Mouse (Mus musculus) bone marrow macrophage, adult 2 months (primary cell): ENCODE results near the gene Dirc2.

Experiments
- CTCF ChIP-seq: IDR thresholded peaks from 2 replicates; pipeline ENCODE4 v1.5.1; 2012; ENCODE audit warnings: low read depth, mild to moderate bottlenecking, low read length, moderate library complexity
- POLR2A ChIP-seq: IDR thresholded peaks from 2 replicates; pipeline ENCODE4 v1.6.1; 2012; ENCODE audit warnings: mild to moderate bottlenecking, low read depth, low read length, borderline replicate concordance

DNA sequence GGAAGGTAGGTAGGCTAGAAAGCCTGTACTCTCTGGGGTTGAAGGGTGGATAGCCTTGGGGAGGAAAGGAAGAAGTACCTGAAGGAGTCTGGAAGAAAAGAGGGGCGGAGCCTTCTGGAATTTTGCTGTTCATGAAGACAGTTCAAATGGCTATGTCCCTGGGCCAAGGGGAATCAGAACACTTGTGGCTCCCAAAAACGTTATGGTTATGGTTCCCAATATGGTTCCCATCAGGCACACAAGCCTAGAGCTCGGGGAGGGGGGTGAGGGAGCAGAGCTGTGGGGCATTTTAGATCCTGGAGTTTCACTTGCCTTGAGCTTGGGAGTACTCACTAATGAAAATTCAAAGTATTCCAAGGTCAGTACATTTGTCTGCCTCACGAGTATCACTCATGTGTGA, 104.3 kb downstream of the Dirc2 start:
- TF ChIP-seq POLR2A (no peak), CTCF (no peak)
